8 mouse cellular contexts compared by ENCODE assay signal in genomic region chr9:88719073-88719921, GRCm38 (mm10). TPM values are rescaled to one million over a fixed set of nuclear protein-coding genes. Genes with fewer than 3 reads are reported as not detected.
DNase-seq lines count a peak whose midpoint lies in the region; ATAC-seq and TF ChIP-seq lines count a peak whose summit lies in the region.
"Not testable (repeated sequence)": the region's sequence is repeated elsewhere in the genome, so short reads cannot be mapped to it uniquely, and the experiment has no call there.

No protein-coding gene starts in this region.

- not testable (repeated sequence) for TF ChIP-seq EP300 in heart, adult 2 months (IDR thresholded peaks at IDR 0.05; ENCODE audit: insufficient read depth, low read depth, low read length)

- H3ac ChIP-seq in C2C12 (ENCODE audit: control insufficient read depth, insufficient read length, low read depth), result not testable (repeated sequence)

- not testable (repeated sequence) for TF ChIP-seq CTCF in C2C12 (IDR thresholded peaks at IDR 0.05; ENCODE audit: control insufficient read depth, insufficient read depth, insufficient read length); bone marrow, adult 2 months (IDR thresholded peaks at IDR 0.05; ENCODE audit: control insufficient read depth, insufficient read depth, low read length); heart, adult 2 months (IDR thresholded peaks at IDR 0.05)

- H3K4me1 ChIP-seq in bone marrow, adult 2 months (ENCODE audit: control insufficient read depth, insufficient read depth, low read length); heart, adult 2 months (ENCODE audit: control insufficient read depth, insufficient read depth, low read length); intestine, embryonic 14.5 days (replicated peaks; ENCODE audit: control insufficient read depth, insufficient read depth, low read length): not testable (repeated sequence)

- not testable (repeated sequence) for TF ChIP-seq POLR2A in bone marrow, adult 2 months (IDR thresholded peaks at IDR 0.05; ENCODE audit: borderline replicate concordance, control insufficient read depth, low read depth, low read length); heart, adult 2 months (IDR thresholded peaks at IDR 0.05; ENCODE audit: insufficient read depth, low read depth, low read length)

- not testable (repeated sequence) for H3K79me3 ChIP-seq in C2C12 (ENCODE audit: low read depth)

- H3K36me3 ChIP-seq in C2C12 (ENCODE audit: control insufficient read depth, insufficient read depth); heart, adult 2 months (ENCODE audit: control insufficient read depth, insufficient read depth, low read length); intestine, embryonic 14.5 days (ENCODE audit: control insufficient read depth, insufficient read depth, low read length): not testable (repeated sequence)

- peak; percentile 96 for ATAC-seq in intestine, embryonic 14.5 days (replicated peaks; ENCODE audit: low FRiP score, low TSS enrichment, low read depth)
- ATAC-seq in megakaryocyte-erythroid progenitor cell, adult 5-6 weeks (replicated peaks; ENCODE audit: low FRiP score, low TSS enrichment, poor library complexity, severe bottlenecking), result peak; percentile 92

- peak overlapping the region; percentile 48 for H3K4me2 ChIP-seq in intestine, embryonic 14.5 days (ENCODE audit: low read length)

- H3K79me2 ChIP-seq in C2C12 (ENCODE audit: control insufficient read depth, insufficient read depth); heart, adult 2 months (replicated peaks; ENCODE audit: control insufficient read depth, insufficient read depth, low read length): not testable (repeated sequence)

- H3K4me3 ChIP-seq in C2C12 (ENCODE audit: insufficient read depth, poor library complexity, severe bottlenecking), result peak overlapping the region; percentile 14
- not testable (repeated sequence) for H3K4me3 ChIP-seq in bone marrow, adult 2 months (replicated peaks; ENCODE audit: control insufficient read depth, low read depth, low read length)
- peak overlapping the region; percentile 22 for H3K4me3 ChIP-seq in heart, adult 2 months
- H3K4me3 ChIP-seq in intestine, embryonic 14.5 days (ENCODE audit: low read depth, low read length), result peak overlapping the region; percentile 36

- not testable (repeated sequence) for H3K9me3 ChIP-seq in intestine, embryonic 14.5 days (ENCODE audit: control insufficient read depth, low read length)

- WGBS in bone marrow, adult 2 months, result 3% methylated on average over 20 of the region's 46 CpGs
- 11% methylated on average over 25 of the region's 46 CpGs for WGBS in heart, adult 2 months
- WGBS in intestine, embryonic 14.5 days, result 7% methylated on average over 13 of the region's 46 CpGs

- intact Hi-C loops in heart, adult 2 months (cut with DNase I); left cerebral cortex, postnatal 4 days (cut with DNase I): not testable (repeated sequence)

- peak overlapping the region; percentile 90 for H3K27ac ChIP-seq in bone marrow, adult 2 months (ENCODE audit: control insufficient read depth, insufficient read depth, low read depth, low read length, poor library complexity)
- peak overlapping the region; percentile 62 for H3K27ac ChIP-seq in heart, adult 2 months
- peak overlapping the region; percentile 51; the same call in 1 of the 2 replicates for H3K27ac ChIP-seq in intestine, embryonic 14.5 days (ENCODE audit: low read depth)

- peak overlapping the region; percentile 74 for H3K9ac ChIP-seq in heart, adult 2 months (ENCODE audit: low read depth, low read length)
- peak overlapping the region; percentile 34; the same call in 1 of the 2 replicates for H3K9ac ChIP-seq in intestine, embryonic 14.5 days (ENCODE audit: low read length)

- not testable (repeated sequence) for H3K27me3 ChIP-seq in C2C12 (ENCODE audit: control insufficient read depth, insufficient read depth, insufficient read length); heart, adult 2 months (ENCODE audit: control insufficient read depth, insufficient read depth, low read length); intestine, embryonic 14.5 days (replicated peaks; ENCODE audit: control insufficient read depth, insufficient read depth, low read length)

- DNase-seq in embryo, embryonic 9.5 days (ENCODE audit: extremely low spot score), result peak; percentile 6
- DNase-seq in heart, adult 2 months, result peak; percentile 62 to 66
- DNase-seq in intestine, embryonic 14.5 days (ENCODE audit: low spot score), result peak; percentile 57
- peak; percentile 16 for DNase-seq in left cerebral cortex, postnatal 4 days
- DNase-seq in right cerebral cortex, adult 18-20 months, result peak; percentile 34

RNA-seq across cellular contexts. Expression of gene Mthfsl, which starts 0.8 kb away (rescaled TPM):
- 17.1 TPM for polyA plus RNA-seq in C2C12 (2012; fragmentation: generic; extraction: Trizol)
- polyA plus RNA-seq in bone marrow, adult 2 months (2011; ENCODE audit: insufficient read depth, insufficient read length, low replicate concordance, missing spikeins), result 20.9 and 33.5 TPM in 2 replicates
- total RNA-seq in heart, adult 2 months (2021), result 10 to 100 TPM; 16.8 to 17.0 TPM
- polyA plus RNA-seq in heart, adult 2 months (2012; rRNA removed), result 16.4 and 16.7 TPM in 2 replicates
- 39.9 and 42.1 TPM in 2 replicates for polyA plus RNA-seq in intestine, embryonic 14.5 days (2014; fragmentation: Nextera tagmentation; extraction: Ambion mirVana)
- total RNA-seq in left cerebral cortex, postnatal 4 days (2021), result 10 to 100 TPM; 30.9 to 33.3 TPM
- total RNA-seq in megakaryocyte-erythroid progenitor cell, adult 5-6 weeks (2014; fragmentation: Nextera tagmentation), result 22.3 and 37.9 TPM in 2 replicates
- 17.6 and 18.3 TPM in 2 replicates for total RNA-seq in megakaryocyte-erythroid progenitor cell, adult 5-6 weeks (2017)

RNA-seq across cellular contexts. Expression of gene Bcl2a1d, which starts 12.4 kb away (rescaled TPM):
- polyA plus RNA-seq in C2C12 (2012; fragmentation: generic; extraction: Trizol), result 0.06 TPM
- polyA plus RNA-seq in bone marrow, adult 2 months (2011; ENCODE audit: insufficient read depth, insufficient read length, low replicate concordance, missing spikeins), result 3.2 TPM in 1 of 2 replicates, not detected in the other
- total RNA-seq in heart, adult 2 months (2021), result under 1 TPM; 0.32 to 0.42 TPM
- 0.23 and 0.64 TPM in 2 replicates for polyA plus RNA-seq in heart, adult 2 months (2012; rRNA removed)
- 0.51 and 1.3 TPM in 2 replicates for polyA plus RNA-seq in intestine, embryonic 14.5 days (2014; fragmentation: Nextera tagmentation; extraction: Ambion mirVana)
- total RNA-seq in left cerebral cortex, postnatal 4 days (2021), result not detected
- total RNA-seq in megakaryocyte-erythroid progenitor cell, adult 5-6 weeks (2014; fragmentation: Nextera tagmentation), result not detected in 2 replicates
- 4.7 TPM in 1 of 2 replicates, not detected in the other for total RNA-seq in megakaryocyte-erythroid progenitor cell, adult 5-6 weeks (2017)

Comparison
In these comparisons a context has a peak if more than half of its experiments do, and no peak if none do; other contexts are left out.
1. DNase-seq: peak in every context shown above with its lines; median percentile 64 in heart, adult 2 months; 57 in intestine, embryonic 14.5 days; 34 in right cerebral cortex, adult 18-20 months; 16 in left cerebral cortex, postnatal 4 days; 6 in embryo, embryonic 9.5 days.